Mouse (Mus musculus) olfactory bulb, adult 2 months (tissue): ENCODE data around the gene Disp3.

Experiments used
- CTCF ChIP-seq: fragments of 200-500 bp; IDR thresholded peaks from 2 replicates; pipeline ENCODE4 v1.5.1; 2012; ENCODE audit warnings: low read depth, mild to moderate bottlenecking, low read length, moderate library complexity; ENCODE audit not compliant: insufficient read depth
- POLR2A ChIP-seq: fragments of 200-500 bp; IDR thresholded peaks from 2 replicates; pipeline ENCODE4 v1.6.1; 2012; ENCODE audit warnings: mild to moderate bottlenecking, low read depth, low read length, moderate library complexity; ENCODE audit not compliant: insufficient read depth

GRCm38 (mm10) chr4:148232615-148233014 lies 55.1 kb downstream of the Disp3 start:
- no peak for TF ChIP-seq POLR2A
- TF ChIP-seq CTCF = no peak
